In genomic region chr11:68091975-68092759, GRCm38 (mm10) we compare ENCODE assay signal across 26 mouse cellular contexts.
DNase-seq lines count a peak whose midpoint lies in the region; ATAC-seq and TF ChIP-seq lines count a peak whose summit lies in the region.
"Had no signal": no experiment of that assay in that cellular context is flagged by ENCODE, and none has a peak within 500 bp of the region (broad histone marks: within the 10 kb centered on the region; RNA-seq: fewer than 3 reads in every experiment).

No protein-coding gene starts in this region.

- intact Hi-C loops in heart, adult 2 months (cut with DNase I) = no loop called here

- no peak overlapping the region for H3K9ac ChIP-seq in midbrain, embryonic 14.5 days (replicated peaks; ENCODE audit: low read length)
- no peak overlapping the region for H3K9ac ChIP-seq in heart, adult 2 months (ENCODE audit: low read depth, low read length)
- H3K9ac ChIP-seq: embryonic facial prominence, embryonic 13.5 days; forebrain, postnatal 0 days; heart, embryonic 12.5 days; hindbrain, embryonic 14.5 days; liver, embryonic 13.5 days; lung, embryonic 14.5 days; midbrain, embryonic 12.5 days had no signal

- H3K27me3 ChIP-seq in kidney, adult 2 months (replicated peaks; ENCODE audit: control insufficient read depth, insufficient read depth, low read length) = no peaks in the 10 kb centered on the region
- H3K27me3 ChIP-seq in midbrain, embryonic 14.5 days (ENCODE audit: control insufficient read depth, insufficient read depth, low read length) = no peaks in the 10 kb centered on the region
- no peaks in the 10 kb centered on the region for H3K27me3 ChIP-seq in heart, adult 2 months (ENCODE audit: control insufficient read depth, insufficient read depth, low read length)
- H3K27me3 ChIP-seq: embryonic facial prominence, embryonic 13.5 days; heart, embryonic 12.5 days; liver, embryonic 13.5 days; midbrain, embryonic 12.5 days had no signal

- peaks cover 7% of the 10 kb centered on the region; the same call in 1 of the 2 replicates for H3K4me1 ChIP-seq in kidney, adult 2 months (ENCODE audit: control insufficient read depth, insufficient read depth, low read length)
- no peaks in the 10 kb centered on the region for H3K4me1 ChIP-seq in midbrain, embryonic 14.5 days (ENCODE audit: control insufficient read depth, insufficient read depth, low read length)
- peaks cover 4% of the 10 kb centered on the region for H3K4me1 ChIP-seq in heart, adult 2 months (ENCODE audit: control insufficient read depth, insufficient read depth, low read length)
- H3K4me1 ChIP-seq: liver, embryonic 13.5 days had no signal

- no peak overlapping the region for H3K4me3 ChIP-seq in kidney, adult 2 months (ENCODE audit: insufficient read depth, low read depth, low read length)
- H3K4me3 ChIP-seq in midbrain, embryonic 14.5 days (replicated peaks; ENCODE audit: low read depth, low read length) = no peak overlapping the region
- no peak overlapping the region for H3K4me3 ChIP-seq in heart, adult 2 months
- H3K4me3 ChIP-seq: embryonic facial prominence, embryonic 13.5 days; gastrocnemius, adult 2 months; heart, embryonic 12.5 days; liver, embryonic 13.5 days; midbrain, embryonic 12.5 days had no signal

- H3K27ac ChIP-seq in kidney, adult 2 months (ENCODE audit: insufficient read depth, low read depth, low read length) = no peak overlapping the region
- no peak overlapping the region for H3K27ac ChIP-seq in midbrain, embryonic 14.5 days (replicated peaks; ENCODE audit: low read depth, low read length)
- no peak overlapping the region for H3K27ac ChIP-seq in heart, adult 2 months
- H3K27ac ChIP-seq: embryonic facial prominence, embryonic 13.5 days; gastrocnemius, adult 2 months; hindbrain, embryonic 14.5 days; liver, embryonic 13.5 days; macrophage; midbrain, embryonic 12.5 days had no signal

- H3K9me3 ChIP-seq in midbrain, embryonic 14.5 days (ENCODE audit: control insufficient read depth, low read length) = no peaks in the 10 kb centered on the region
- H3K9me3 ChIP-seq: embryonic facial prominence, embryonic 13.5 days; G1E; heart, embryonic 12.5 days; liver, embryonic 13.5 days; midbrain, embryonic 12.5 days had no signal

- peak; percentile 28 for DNase-seq in kidney, adult 2 months
- DNase-seq in kidney, adult 11 months = no peak
- peak; percentile 93 for DNase-seq in 3T3-L1 (ENCODE audit: low read depth, low spot score)
- peak; percentile 46 for DNase-seq in MN1 (ENCODE audit: low spot score)
- peak; percentile 57 for DNase-seq in induced T-regulatory cell, adult 2 months (ENCODE audit: low read depth)
- DNase-seq in midbrain, embryonic 14.5 days = no peak
- DNase-seq in frontal cortex, adult 2 months (ENCODE audit: extremely low spot score in 1 of 2, low spot score in 1 of 2) = no peak
- DNase-seq in heart, adult 2 months = no peak
- DNase-seq: adrenal gland, adult 8-10 months; B cell, adult 2 months; cerebellum, adult 9-10 months; forebrain, postnatal 0 days; gastrocnemius, adult 2 months; heart, postnatal 36 days; kidney, postnatal 14 days; left cerebral cortex, postnatal 4 days; liver, embryonic 13.5 days; lung, embryonic 14.5 days; thymus, postnatal 4 days had no signal

- no peak overlapping the region for H3K4me2 ChIP-seq in midbrain, embryonic 14.5 days (ENCODE audit: low read length)
- H3K4me2 ChIP-seq: embryonic facial prominence, embryonic 13.5 days; heart, embryonic 12.5 days; hindbrain, embryonic 14.5 days; liver, embryonic 13.5 days; lung, embryonic 14.5 days; midbrain, embryonic 12.5 days had no signal

- TF ChIP-seq EP300 in heart, adult 2 months (IDR thresholded peaks at IDR 0.05; ENCODE audit: insufficient read depth, low read depth, low read length) = no peak

- no peak for ATAC-seq in midbrain, embryonic 14.5 days (ENCODE audit: low FRiP score, low TSS enrichment)
- ATAC-seq: forebrain, postnatal 0 days; intestine, postnatal 0 days had no signal

- TF ChIP-seq POLR2A in kidney, adult 2 months (IDR thresholded peaks at IDR 0.05; ENCODE audit: low read depth, low read length) = no peak
- TF ChIP-seq POLR2A in heart, adult 2 months (IDR thresholded peaks at IDR 0.05; ENCODE audit: insufficient read depth, low read depth, low read length) = no peak

- TF ChIP-seq CTCF in kidney, adult 2 months (conservative IDR thresholded peaks at IDR 0.05; ENCODE audit: insufficient read depth, insufficient read length, low read depth, low read length) = no peak
- no peak for TF ChIP-seq CTCF in heart, adult 2 months (IDR thresholded peaks at IDR 0.05)

- no peaks in the 10 kb centered on the region for H3K36me3 ChIP-seq in kidney, adult 2 months (ENCODE audit: control insufficient read depth, insufficient read depth, low read length)
- H3K36me3 ChIP-seq in midbrain, embryonic 14.5 days (ENCODE audit: control insufficient read depth, insufficient read depth, low read length) = no peaks in the 10 kb centered on the region
- no peaks in the 10 kb centered on the region for H3K36me3 ChIP-seq in heart, adult 2 months (ENCODE audit: control insufficient read depth, insufficient read depth, low read length)
- H3K36me3 ChIP-seq: embryonic facial prominence, embryonic 13.5 days; heart, embryonic 12.5 days; liver, embryonic 13.5 days; midbrain, embryonic 12.5 days had no signal

- H3K79me2 ChIP-seq in heart, adult 2 months (replicated peaks; ENCODE audit: control insufficient read depth, insufficient read depth, low read length) = no peaks in the 10 kb centered on the region

- 35% methylated on average over 3 of the region's 3 CpGs for WGBS in kidney, adult 2 months
- WGBS in midbrain, embryonic 14.5 days = 74% methylated on average over 3 of the region's 3 CpGs
- 51% methylated on average over 3 of the region's 3 CpGs for WGBS in heart, adult 2 months

Comparison
In these comparisons a context has a peak if more than half of its experiments do, and no peak if none do; other contexts are left out.
1. DNase-seq: peak in kidney, adult 2 months (single experiment), 3T3-L1 (single experiment), MN1 (single experiment) and induced T-regulatory cell, adult 2 months (single experiment); none in kidney, adult 11 months (single experiment), midbrain, embryonic 14.5 days (single experiment), frontal cortex, adult 2 months (0 of 2) and heart, adult 2 months (0 of 2).